Comparison of ENCODE assay signal across 8 mouse cellular contexts in the genomic region with DNA sequence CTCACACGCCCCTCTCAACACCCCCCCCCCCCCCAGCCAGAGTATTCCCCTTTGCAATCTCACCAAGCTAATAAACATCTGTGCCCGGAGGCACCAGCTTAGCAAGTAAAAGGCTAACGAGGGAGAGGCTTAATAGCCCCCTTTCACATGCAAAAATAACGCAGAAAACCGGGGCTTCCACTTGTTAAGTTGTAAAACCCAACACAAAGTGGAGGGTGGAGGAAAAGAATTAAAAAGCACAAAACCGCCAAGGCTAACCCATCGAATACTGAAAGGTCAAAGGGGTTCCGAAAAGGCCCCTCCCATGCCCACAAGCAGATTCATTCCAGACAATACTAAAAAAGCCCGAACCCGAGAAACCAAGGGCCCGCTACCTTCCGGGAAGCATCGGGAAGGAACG. TPM values are rescaled to one million over a fixed set of nuclear protein-coding genes. Genes with fewer than 3 reads are reported as not detected.
DNase-seq lines count a peak whose midpoint lies in the region; ATAC-seq and TF ChIP-seq lines count a peak whose summit lies in the region.

No protein-coding gene starts in this region.

- H3K9me3 ChIP-seq in hindbrain, postnatal 0 days (ENCODE audit: low read length) = no peaks in the 10 kb centered on the region
- no peaks in the 10 kb centered on the region for H3K9me3 ChIP-seq in neural tube, embryonic 12.5 days

- no peak for TF ChIP-seq CTCF in layer of hippocampus, adult 2 months (conservative IDR thresholded peaks at IDR 0.05)
- TF ChIP-seq CTCF in hindbrain, postnatal 0 days (IDR thresholded peaks at IDR 0.05; ENCODE audit: low read depth) = no peak

- WGBS in hindbrain, postnatal 0 days = under 1% methylated on average over 14 of the region's 14 CpGs
- WGBS in neural tube, embryonic 12.5 days = under 1% methylated on average over 14 of the region's 14 CpGs

- ATAC-seq in hindbrain, postnatal 0 days = no peak
- no peak for ATAC-seq in neural tube, embryonic 12.5 days (ENCODE audit: low FRiP score, low read depth)

- H3K36me3 ChIP-seq in hindbrain, postnatal 0 days (ENCODE audit: insufficient read depth, low read length) = no peaks in the 10 kb centered on the region
- no peaks in the 10 kb centered on the region for H3K36me3 ChIP-seq in neural tube, embryonic 12.5 days

- H3K27me3 ChIP-seq in hindbrain, postnatal 0 days (ENCODE audit: insufficient read depth, low read length) = no peaks in the 10 kb centered on the region
- no peaks in the 10 kb centered on the region for H3K27me3 ChIP-seq in neural tube, embryonic 12.5 days (replicated peaks)

- no peak for DNase-seq in layer of hippocampus, adult 2 months (ENCODE audit: low spot score in 2 of 2)
- DNase-seq in layer of hippocampus, postnatal 36 days = no peak
- no peak for DNase-seq in hindbrain, postnatal 0 days (ENCODE audit: low spot score)
- no peak for DNase-seq in thymus, postnatal 10 days (ENCODE audit: low spot score in 2 of 2)
- no peak for DNase-seq in adipocyte (ENCODE audit: low spot score)
- no peak for DNase-seq in cerebellum, adult 9-11 months

- H3K27ac ChIP-seq in layer of hippocampus, adult 2 months = peak overlapping the region; percentile 94
- peak overlapping the region; percentile 32; the same call in 1 of the 2 replicates for H3K27ac ChIP-seq in brown adipose tissue, adult 24 weeks (replicated peaks; ENCODE audit: low read depth, low read length)
- peak overlapping the region; percentile 95 for H3K27ac ChIP-seq in hindbrain, postnatal 0 days
- no peak overlapping the region for H3K27ac ChIP-seq in neural tube, embryonic 12.5 days

- peak overlapping the region; percentile 92 for H3K4me2 ChIP-seq in hindbrain, postnatal 0 days (ENCODE audit: low read depth, low read length)
- H3K4me2 ChIP-seq in neural tube, embryonic 12.5 days (replicated peaks) = peak overlapping the region; percentile 79

- H3K9ac ChIP-seq in hindbrain, postnatal 0 days (replicated peaks; ENCODE audit: low read length) = peak overlapping the region; percentile 71
- peak overlapping the region; percentile 58 for H3K9ac ChIP-seq in neural tube, embryonic 12.5 days

- peaks cover 2% of the 10 kb centered on the region for H3K4me1 ChIP-seq in brown adipose tissue, adult 24 weeks (ENCODE audit: control insufficient read depth, insufficient read depth, insufficient read length, low read length)
- H3K4me1 ChIP-seq in hindbrain, postnatal 0 days (ENCODE audit: insufficient read depth, low read length) = peaks cover 12% of the 10 kb centered on the region; the same call in 1 of the 2 replicates
- H3K4me1 ChIP-seq in neural tube, embryonic 12.5 days = peaks cover 19% of the 10 kb centered on the region

- H3K4me3 ChIP-seq in layer of hippocampus, adult 2 months = peak overlapping the region; percentile 99
- peak overlapping the region; percentile 86 for H3K4me3 ChIP-seq in brown adipose tissue, adult 24 weeks (ENCODE audit: insufficient read depth, low read depth, low read length)
- peak overlapping the region; percentile 83 for H3K4me3 ChIP-seq in hindbrain, postnatal 0 days (ENCODE audit: low read length)
- peak overlapping the region; percentile 82 for H3K4me3 ChIP-seq in neural tube, embryonic 12.5 days

RNA-seq across cellular contexts. Expression of a gene that starts 1.1 kb away (rescaled TPM):
- 10 to 100 TPM; 26.6 to 27.2 TPM for total RNA-seq in layer of hippocampus, adult 2 months (2021)
- total RNA-seq in layer of hippocampus, postnatal 36 days (2021) = 10 to 100 TPM; 17.3 to 19.8 TPM
- polyA plus RNA-seq in brown adipose tissue, adult 24 weeks (2012; ENCODE audit: insufficient read depth, insufficient read length, missing spikeins) = 12.6 and 14.8 TPM in 2 replicates
- 6.9 and 9.8 TPM in 2 replicates for total RNA-seq in hindbrain, postnatal 0 days (2014; rRNA removed)
- 11.9 and 19.8 TPM in 2 replicates for polyA plus RNA-seq in hindbrain, postnatal 0 days (2015; fragmentation: Nextera tagmentation; extraction: Ambion mirVana)
- polyA plus RNA-seq in neural tube, embryonic 12.5 days (2016; fragmentation: Nextera tagmentation; extraction: Ambion mirVana) = 28.1 and 34.7 TPM in 2 replicates

RNA-seq across cellular contexts. Expression of a gene that starts 1.1 kb away (rescaled TPM):
- 10 to 100 TPM; 59.5 to 65.9 TPM for total RNA-seq in layer of hippocampus, adult 2 months (2021)
- 10 to 100 TPM; 56.3 to 62.7 TPM for total RNA-seq in layer of hippocampus, postnatal 36 days (2021)
- 6.9 and 15.0 TPM in 2 replicates for polyA plus RNA-seq in brown adipose tissue, adult 24 weeks (2012; ENCODE audit: insufficient read depth, insufficient read length, missing spikeins)
- 40.1 and 45.6 TPM in 2 replicates for total RNA-seq in hindbrain, postnatal 0 days (2014; rRNA removed)
- 37.5 TPM in 2 replicates for polyA plus RNA-seq in hindbrain, postnatal 0 days (2015; fragmentation: Nextera tagmentation; extraction: Ambion mirVana)
- polyA plus RNA-seq in neural tube, embryonic 12.5 days (2016; fragmentation: Nextera tagmentation; extraction: Ambion mirVana) = 96.3 and 97.1 TPM in 2 replicates

RNA-seq across cellular contexts. Expression of a gene that starts 16.6 kb away (rescaled TPM):
- total RNA-seq in layer of hippocampus, adult 2 months (2021) = 10 to 100 TPM; 76.1 to 95.4 TPM
- 10 to 100 TPM; 88.2 to 89.6 TPM for total RNA-seq in layer of hippocampus, postnatal 36 days (2021)
- polyA plus RNA-seq in brown adipose tissue, adult 24 weeks (2012; ENCODE audit: insufficient read depth, insufficient read length, missing spikeins) = 7.7 and 13.3 TPM in 2 replicates
- 85.3 and 85.6 TPM in 2 replicates for total RNA-seq in hindbrain, postnatal 0 days (2014; rRNA removed)
- 39.7 and 40.9 TPM in 2 replicates for polyA plus RNA-seq in hindbrain, postnatal 0 days (2015; fragmentation: Nextera tagmentation; extraction: Ambion mirVana)
- 102 and 106 TPM in 2 replicates for polyA plus RNA-seq in neural tube, embryonic 12.5 days (2016; fragmentation: Nextera tagmentation; extraction: Ambion mirVana)

RNA-seq across cellular contexts. Expression of a gene that starts 28.8 kb away (rescaled TPM):
- 10 to 100 TPM; 33.9 to 38.8 TPM for total RNA-seq in layer of hippocampus, adult 2 months (2021)
- total RNA-seq in layer of hippocampus, postnatal 36 days (2021) = 10 to 100 TPM; 36.6 to 37.1 TPM
- polyA plus RNA-seq in brown adipose tissue, adult 24 weeks (2012; ENCODE audit: insufficient read depth, insufficient read length, missing spikeins) = 64.9 and 78.0 TPM in 2 replicates
- 21.2 and 32.0 TPM in 2 replicates for total RNA-seq in hindbrain, postnatal 0 days (2014; rRNA removed)
- 48.4 and 51.1 TPM in 2 replicates for polyA plus RNA-seq in hindbrain, postnatal 0 days (2015; fragmentation: Nextera tagmentation; extraction: Ambion mirVana)
- polyA plus RNA-seq in neural tube, embryonic 12.5 days (2016; fragmentation: Nextera tagmentation; extraction: Ambion mirVana) = 42.3 and 44.1 TPM in 2 replicates

RNA-seq across cellular contexts. Expression of a gene that starts 28.9 kb away (rescaled TPM):
- 1 to 10 TPM; 1.7 to 2.2 TPM for total RNA-seq in layer of hippocampus, adult 2 months (2021)
- 1 to 10 TPM; 1.6 to 2.0 TPM for total RNA-seq in layer of hippocampus, postnatal 36 days (2021)
- polyA plus RNA-seq in brown adipose tissue, adult 24 weeks (2012; ENCODE audit: insufficient read depth, insufficient read length, missing spikeins) = not detected in 2 replicates
- total RNA-seq in hindbrain, postnatal 0 days (2014; rRNA removed) = 0.72 and 0.89 TPM in 2 replicates
- 0.71 and 0.83 TPM in 2 replicates for polyA plus RNA-seq in hindbrain, postnatal 0 days (2015; fragmentation: Nextera tagmentation; extraction: Ambion mirVana)
- polyA plus RNA-seq in neural tube, embryonic 12.5 days (2016; fragmentation: Nextera tagmentation; extraction: Ambion mirVana) = 0.14 and 0.26 TPM in 2 replicates
